Mouse (Mus musculus) hindlimb bud, embryonic 11.5 days (tissue): ENCODE data around the gene Sertad1.

Experiments
- DNase-seq: peaks from one replicate; pipeline ENCODE4 v3.0.0-alpha.2; 2012; ENCODE audit warnings: low read depth, low spot score; ENCODE audit errors: extremely low spot score

The Sertad1 gene

DNA sequence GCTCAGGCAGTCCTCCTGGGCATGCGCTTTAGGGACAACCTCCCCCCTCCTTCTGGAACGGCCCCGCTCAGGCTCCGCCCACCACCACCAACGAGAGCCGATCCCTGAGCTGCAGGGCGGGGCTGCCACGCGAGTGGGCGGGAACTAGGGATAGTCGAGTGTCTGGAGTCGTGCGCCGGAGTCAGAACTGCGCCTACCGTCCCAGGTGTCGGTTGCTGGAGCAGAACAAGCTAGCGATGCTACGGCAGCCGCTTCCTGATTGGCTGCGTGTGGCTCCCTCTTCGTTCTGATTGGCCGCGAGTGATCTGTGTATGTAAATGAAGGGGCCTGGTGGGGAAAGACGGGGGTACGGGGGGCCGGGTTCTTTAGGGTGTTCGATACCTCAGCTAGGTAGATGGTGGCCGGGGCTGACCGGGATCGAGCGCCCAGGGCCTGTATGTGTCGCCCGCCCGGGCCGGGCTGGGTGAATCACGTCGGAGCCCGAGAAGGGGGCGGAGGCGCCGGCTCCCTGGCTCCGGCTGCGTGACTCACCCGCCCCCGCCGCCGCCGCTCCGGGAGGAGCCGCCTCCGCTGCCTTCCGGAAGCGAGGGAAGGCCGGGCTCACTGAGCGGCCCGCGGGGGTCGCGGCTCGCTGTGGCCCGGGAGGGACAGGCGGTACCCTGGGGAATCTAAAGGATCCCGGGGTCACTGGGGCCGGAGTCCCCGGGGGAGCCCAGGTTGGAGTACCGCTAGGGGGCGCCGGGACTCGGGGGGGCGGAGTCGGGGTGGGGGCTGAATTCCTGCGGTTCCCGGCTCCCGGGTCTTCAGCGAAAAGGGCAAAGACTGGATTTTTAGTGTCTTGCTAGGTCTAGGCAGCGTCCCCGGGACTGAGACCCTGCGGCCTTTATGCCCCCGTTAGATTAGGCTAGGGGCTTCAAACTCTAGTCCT is at the start of gene Sertad1:
Sertad1 (plus strand) TSS at position 141 of the 928 bp plus-strand sequence.
- DNase-seq, result no peak

- no peak for DNase-seq
Observed at GRCm38 (mm10) chr7:27437544-27437943, 49.2 kb upstream of the Sertad1 start.

DNA sequence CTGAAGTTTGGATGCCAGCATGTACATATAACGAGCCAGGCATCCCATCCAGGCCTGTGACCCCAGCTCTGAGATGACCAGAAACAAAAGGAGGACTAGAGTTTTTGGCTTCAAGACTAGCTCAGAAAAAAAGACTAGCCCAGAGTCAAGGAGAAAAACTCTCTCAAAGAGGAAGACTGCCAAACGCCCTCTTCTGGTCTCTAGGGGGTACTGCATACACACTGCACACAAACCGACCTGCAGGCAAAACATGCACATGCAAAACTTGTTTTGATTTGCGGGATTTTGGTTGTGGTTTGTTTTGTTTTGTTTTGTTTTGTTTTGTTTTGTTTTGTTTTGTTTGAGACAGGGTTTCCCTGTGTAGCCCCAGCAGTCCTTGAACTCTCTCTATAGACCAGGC is 46.7 kb upstream of the Sertad1 start:
- DNase-seq, result no peak

GRCm38 (mm10) chr7:27446051-27446450 is 40.7 kb upstream of the Sertad1 start:
- DNase-seq, result no peak

- DNase-seq, result no peak
Observed at GRCm38 (mm10) chr7:27446521-27447418, 39.9 kb upstream of the Sertad1 start.

- DNase-seq, result peak; percentile 99
Observed at GRCm38 (mm10) chr7:27447419-27448286, 39.1 kb upstream of the Sertad1 start, which contains the start of the genes Sptbn4 and Blvrb. TSS of gene Sptbn4 (minus strand) at chr7:27447686. TSS of gene Blvrb (plus strand) at chr7:27447978.

- no peak for DNase-seq
Observed at GRCm38 (mm10) chr7:27448421-27449206, 38.1 kb upstream of the Sertad1 start.

DNA sequence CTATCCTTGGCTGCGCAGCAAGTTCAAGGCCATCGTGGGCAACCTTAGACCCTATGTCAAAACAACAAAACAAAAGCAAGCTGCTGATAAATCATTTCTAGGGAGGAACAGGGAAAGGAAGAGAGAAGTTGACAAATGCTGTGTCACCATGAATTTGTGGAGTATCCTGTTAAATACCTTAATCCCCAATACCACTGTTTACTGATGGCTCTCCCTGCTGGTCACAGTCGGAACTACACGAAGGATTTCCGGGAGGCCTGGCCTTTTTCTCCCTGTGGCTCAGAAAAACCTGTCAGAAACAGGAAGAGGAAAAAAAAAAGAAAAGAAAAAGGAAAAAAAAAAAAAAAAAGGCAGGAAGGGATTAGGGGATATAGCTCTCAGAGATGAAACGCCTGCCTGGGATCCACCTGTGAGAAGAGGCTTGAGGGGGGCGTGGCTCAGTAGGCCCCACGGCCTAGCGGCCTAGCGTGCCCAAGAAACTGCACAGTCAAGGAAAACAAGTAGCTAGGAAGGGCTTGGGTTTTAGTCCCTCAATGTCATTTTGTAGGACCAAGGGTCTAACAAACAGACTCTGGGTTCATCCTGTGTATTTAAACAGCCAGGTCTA is 37.4 kb upstream of the Sertad1 start:
- DNase-seq, result peak; percentile 44

GRCm38 (mm10) chr7:27451359-27451758 is 35.4 kb upstream of the Sertad1 start:
- DNase-seq, result no peak

DNA sequence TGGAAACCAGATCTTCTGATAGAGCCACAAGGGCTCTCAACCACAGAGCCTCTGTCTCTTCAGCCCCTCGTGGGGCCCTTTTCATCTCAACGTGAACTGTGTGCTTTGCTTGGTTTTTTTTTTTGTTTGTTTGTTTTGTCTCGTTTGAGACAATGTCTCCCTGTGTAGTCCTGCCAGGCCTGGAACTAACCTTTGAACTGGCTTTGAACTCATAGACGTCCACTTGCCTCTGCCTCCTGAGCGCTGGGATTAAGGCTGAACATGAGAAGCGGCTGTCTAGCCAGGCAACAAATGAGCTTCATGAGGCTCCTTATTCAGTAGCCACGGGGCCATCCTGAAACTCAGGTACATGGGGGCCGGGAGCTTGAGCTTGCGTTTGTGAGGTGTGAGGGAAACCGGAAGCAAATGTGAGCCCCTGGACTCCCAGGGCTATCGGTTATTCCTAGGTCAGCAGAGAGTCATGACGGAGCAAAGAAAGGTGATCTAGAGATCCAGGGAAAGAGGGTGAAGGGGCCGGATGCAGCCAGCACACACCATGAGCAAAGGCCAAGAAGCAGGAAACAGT is 34.4 kb upstream of the Sertad1 start:
- DNase-seq, result no peak

DNA sequence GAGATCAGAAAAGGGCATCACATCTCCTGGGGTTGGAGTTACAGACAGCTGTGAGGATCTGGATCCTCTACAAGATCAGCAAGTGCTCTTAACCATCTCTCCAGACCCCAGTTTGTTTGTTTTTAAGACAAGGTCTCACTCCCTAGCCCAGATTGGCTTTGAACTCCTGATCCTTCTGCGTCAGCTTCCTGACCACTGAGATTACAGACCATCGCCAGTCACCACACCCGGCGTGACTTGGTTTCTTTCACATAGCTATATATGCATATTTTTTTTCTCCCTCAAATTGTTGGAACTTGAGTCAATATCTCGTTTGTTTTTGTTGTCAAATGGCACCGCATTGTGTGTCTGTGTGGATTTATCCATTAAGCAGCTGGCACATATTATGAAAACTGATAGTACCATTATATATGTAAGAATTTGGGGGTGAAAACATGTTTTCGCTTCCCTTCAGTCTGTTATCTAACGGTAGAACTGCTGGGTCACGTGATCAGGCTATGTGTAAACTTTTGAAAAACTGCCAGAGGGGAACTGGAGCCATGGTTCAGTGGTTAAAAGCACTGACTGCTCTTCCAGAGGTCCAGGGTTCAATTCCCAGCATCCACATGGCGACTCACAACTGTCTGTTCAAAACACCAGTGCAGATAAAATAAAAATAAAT is 32.1 kb upstream of the Sertad1 start:
- DNase-seq, result no peak

- DNase-seq, result no peak
Observed at GRCm38 (mm10) chr7:27455273-27455672, 31.4 kb upstream of the Sertad1 start.

GRCm38 (mm10) chr7:27458614-27459013 is 28.1 kb upstream of the Sertad1 start:
- DNase-seq, result no peak

GRCm38 (mm10) chr7:27459640-27460039 is 27.1 kb upstream of the Sertad1 start:
- DNase-seq, result no peak

DNA sequence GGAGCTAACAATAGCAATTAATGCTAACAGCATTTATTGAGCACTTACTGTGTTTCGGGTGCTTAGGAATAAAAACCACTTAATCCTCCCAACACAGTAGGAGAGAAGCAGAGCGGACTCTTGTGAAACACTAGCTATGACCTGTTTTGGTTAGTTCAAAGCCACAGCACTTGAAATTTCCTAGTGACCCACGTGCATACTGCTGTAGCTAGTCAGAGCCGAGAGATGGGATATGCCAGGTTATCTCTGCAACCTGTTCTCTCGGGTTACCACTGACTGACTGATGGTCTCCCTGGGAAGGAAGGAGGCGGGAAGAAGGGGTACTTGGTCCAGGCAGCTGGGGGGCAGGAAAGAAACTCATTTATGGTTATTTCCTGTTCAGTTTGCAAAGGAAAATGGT is 26.2 kb upstream of the Sertad1 start:
- DNase-seq, result no peak

GRCm38 (mm10) chr7:27467648-27468047 is 19.1 kb upstream of the Sertad1 start:
- no peak for DNase-seq

DNA sequence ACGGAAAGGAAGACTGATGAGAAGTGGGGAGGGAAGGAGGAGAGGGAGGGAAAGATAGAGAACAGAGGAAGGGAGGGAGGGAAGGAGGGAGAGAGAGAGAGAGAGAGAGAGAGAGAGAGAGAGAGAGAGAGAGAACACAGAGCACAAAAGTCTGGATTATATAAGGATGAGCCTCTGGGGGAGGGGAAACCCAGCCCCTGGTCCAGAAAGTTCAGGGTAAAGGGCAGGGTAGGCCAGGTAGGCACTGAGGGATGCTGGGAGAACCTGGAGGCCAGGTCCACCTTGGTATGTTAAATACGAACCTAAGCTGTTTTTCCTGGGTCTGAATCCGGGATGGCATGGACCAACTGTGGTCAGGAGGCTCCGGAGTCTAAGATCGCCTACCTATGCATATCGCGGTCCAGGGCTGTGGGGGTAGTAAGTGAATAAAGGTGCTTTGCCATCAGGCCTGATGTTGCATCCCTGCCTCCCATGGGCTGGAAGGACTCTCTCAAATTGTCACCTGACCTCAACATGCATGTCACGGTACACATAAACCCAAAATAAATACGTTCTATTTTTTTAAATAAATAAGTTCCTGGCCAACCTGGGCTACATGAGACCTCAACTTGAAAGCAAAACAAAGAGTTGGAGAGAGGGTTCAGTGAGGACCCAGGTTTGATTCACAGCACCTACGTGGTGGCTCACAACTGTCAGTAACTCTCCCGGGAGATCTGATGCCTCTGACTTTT is 15.2 kb upstream of the Sertad1 start:
- DNase-seq, result no peak

- no peak for DNase-seq
Observed at GRCm38 (mm10) chr7:27472596-27472995, 14.1 kb upstream of the Sertad1 start.
